Mouse (Mus musculus) E14TG2a.4 (cell line): ENCODE measurements around the gene Hdac9.

Experiments used
- H3K27me3 ChIP-seq: 2 replicates; pipeline ENCODE4 v1.6.1; 2014; ENCODE audit warnings: low read length, control low read depth; ENCODE audit not compliant: insufficient read depth
- H3K36me3 ChIP-seq: 2 replicates; pipeline ENCODE4 v1.6.1; 2014; ENCODE audit warnings: low read length, control low read depth; ENCODE audit not compliant: insufficient read depth
- H3K4me1 ChIP-seq: replicated peaks from 2 replicates; pipeline ENCODE4 v1.6.1; 2014; ENCODE audit warnings: low read depth, low read length, control low read depth
- H3K4me3 ChIP-seq: replicated peaks from 2 replicates; pipeline ENCODE4 v1.5.1; 2014; ENCODE audit warnings: mild to moderate bottlenecking, low read length
- H3K9me3 ChIP-seq: 2 replicates; pipeline ENCODE4 v1.6.1; 2014; ENCODE audit warnings: low read length, control low read depth
- CTCF ChIP-seq: conservative IDR thresholded peaks from 2 replicates; pipeline ENCODE4 v1.5.1; 2014; ENCODE audit warnings: low read length
- NANOG ChIP-seq: IDR thresholded peaks from 2 replicates; pipeline ENCODE4 v1.6.1; 2014; ENCODE audit warnings: borderline replicate concordance, low read length, mixed read lengths
- POU5F1 ChIP-seq: IDR thresholded peaks from 2 replicates; pipeline ENCODE4 v1.6.1; 2014; ENCODE audit warnings: low read length, borderline replicate concordance

Hdac9 gene

GRCm38 (mm10) chr12:34776170-34776569 is 140.7 kb downstream of the Hdac9 start:
- Histone ChIP-seq H3K4me1 (no peaks in the 10 kb centered on the region), H3K4me3 (no peak overlapping the region), H3K36me3 (no peaks in the 10 kb centered on the region), H3K9me3 (no peaks in the 10 kb centered on the region), H3K27me3 (no peaks in the 10 kb centered on the region)
- TF ChIP-seq CTCF (no peak), NANOG (no peak), POU5F1 (no peak)

GRCm38 (mm10) chr12:34774071-34774470 is 142.8 kb downstream of the Hdac9 start:
- Histone ChIP-seq H3K27me3 (no peaks in the 10 kb centered on the region), H3K4me3 (no peak overlapping the region), H3K4me1 (no peaks in the 10 kb centered on the region), H3K9me3 (no peaks in the 10 kb centered on the region), H3K36me3 (no peaks in the 10 kb centered on the region)
- TF ChIP-seq CTCF: no peak

GRCm38 (mm10) chr12:34767226-34767775 is 149.6 kb downstream of the Hdac9 start:
- Histone ChIP-seq H3K27me3 (no peaks in the 10 kb centered on the region), H3K36me3 (no peaks in the 10 kb centered on the region), H3K9me3 (no peaks in the 10 kb centered on the region), H3K4me3 (no peak overlapping the region), H3K4me1 (no peaks in the 10 kb centered on the region)
- no peak for TF ChIP-seq NANOG
- TF ChIP-seq CTCF: no peak
- TF ChIP-seq POU5F1: no peak

GRCm38 (mm10) chr12:34747266-34747665 is 169.6 kb downstream of the Hdac9 start:
- TF ChIP-seq POU5F1: no peak
- TF ChIP-seq NANOG: no peak
- TF ChIP-seq CTCF: no peak
- H3K4me1 ChIP-seq: no peaks in the 10 kb centered on the region
- no peak overlapping the region for H3K4me3 ChIP-seq
- no peaks in the 10 kb centered on the region for H3K36me3 ChIP-seq
- H3K9me3 ChIP-seq: no peaks in the 10 kb centered on the region
- H3K27me3 ChIP-seq: no peaks in the 10 kb centered on the region

- no peak overlapping the region for H3K4me3 ChIP-seq
- no peaks in the 10 kb centered on the region for H3K27me3 ChIP-seq
- TF ChIP-seq CTCF (no peak), NANOG (no peak), POU5F1 (no peak)
- no peaks in the 10 kb centered on the region for H3K36me3 ChIP-seq
- no peaks in the 10 kb centered on the region for H3K4me1 ChIP-seq
- no peaks in the 10 kb centered on the region for H3K9me3 ChIP-seq
Measured at GRCm38 (mm10) chr12:34725204-34725603, 191.7 kb downstream of the Hdac9 start.

- H3K4me3 ChIP-seq: no peak overlapping the region
- H3K4me1 ChIP-seq: no peaks in the 10 kb centered on the region
- no peaks in the 10 kb centered on the region for H3K27me3 ChIP-seq
- H3K9me3 ChIP-seq: no peaks in the 10 kb centered on the region
- H3K36me3 ChIP-seq: no peaks in the 10 kb centered on the region
- TF ChIP-seq NANOG (no peak), CTCF (no peak), POU5F1 (no peak)
Measured at GRCm38 (mm10) chr12:34724274-34724673, 192.6 kb downstream of the Hdac9 start.

GRCm38 (mm10) chr12:34722831-34723490 is 193.9 kb downstream of the Hdac9 start:
- no peak overlapping the region for H3K4me3 ChIP-seq
- no peak for TF ChIP-seq CTCF
- no peak for TF ChIP-seq NANOG
- no peak for TF ChIP-seq POU5F1
- H3K9me3 ChIP-seq: no peaks in the 10 kb centered on the region
- H3K36me3 ChIP-seq: no peaks in the 10 kb centered on the region
- H3K27me3 ChIP-seq: no peaks in the 10 kb centered on the region
- H3K4me1 ChIP-seq: no peaks in the 10 kb centered on the region

- TF ChIP-seq NANOG (no peak), CTCF (no peak), POU5F1 (no peak)
Measured at GRCm38 (mm10) chr12:34720906-34721305, 196.0 kb downstream of the Hdac9 start.

GRCm38 (mm10) chr12:34714266-34714939 is 202.5 kb downstream of the Hdac9 start:
- no peak for TF ChIP-seq NANOG
- no peak for TF ChIP-seq CTCF
- no peak for TF ChIP-seq POU5F1
- no peaks in the 10 kb centered on the region for H3K36me3 ChIP-seq
- H3K27me3 ChIP-seq: no peaks in the 10 kb centered on the region
- no peak overlapping the region for H3K4me3 ChIP-seq
- no peaks in the 10 kb centered on the region for H3K9me3 ChIP-seq
- no peaks in the 10 kb centered on the region for H3K4me1 ChIP-seq

More at GRCm38 (mm10) chr12:34720906-34721305, 196.0 kb downstream of the Hdac9 start:
- H3K27me3 ChIP-seq: no peaks in the 10 kb centered on the region
- no peaks in the 10 kb centered on the region for H3K9me3 ChIP-seq
- no peaks in the 10 kb centered on the region for H3K36me3 ChIP-seq
- no peaks in the 10 kb centered on the region for H3K4me1 ChIP-seq
- no peak overlapping the region for H3K4me3 ChIP-seq
